Mouse (Mus musculus): ENCODE results near the gene Pdzd8. TPM values are rescaled to one million over a fixed set of nuclear protein-coding genes. Genes with fewer than 3 reads are reported as not detected.

Gene Pdzd8
- polyA plus RNA-seq, 1 experiment from 2014 or later: 16.5 TPM

GRCm38 (mm10) chr19:59363666-59364065 lies 18.1 kb upstream of the Pdzd8 start:
- no peak overlapping the region for H3K9ac ChIP-seq
- H3K27ac ChIP-seq (ENCODE audit: low read depth): no peak overlapping the region
- no peaks in the 10 kb centered on the region for H3K4me1 ChIP-seq (ENCODE audit: insufficient read depth)
- H3K4me2 ChIP-seq: no peak overlapping the region
- no peak for TF ChIP-seq CTCF (IDR thresholded peaks at IDR 0.05; ENCODE audit: low read depth)
- H3K9me3 ChIP-seq (ENCODE audit: low read depth, low read length): no peaks in the 10 kb centered on the region
- no peaks in the 10 kb centered on the region for H3K36me3 ChIP-seq (ENCODE audit: insufficient read depth)
- H3K4me3 ChIP-seq (ENCODE audit: low read depth, low read length): no peak overlapping the region
- no peak for DNase-seq
- 75% methylated on average over 3 of the region's 3 CpGs for WGBS
- ATAC-seq (ENCODE audit: insufficient read depth): no peak
- no peaks in the 10 kb centered on the region for H3K27me3 ChIP-seq (ENCODE audit: insufficient read depth, low read length)

- TF ChIP-seq CTCF (IDR thresholded peaks at IDR 0.05; ENCODE audit: low read depth): no peak
- Histone ChIP-seq H3K9me3 (ENCODE audit: low read depth, low read length) (no peaks in the 10 kb centered on the region), H3K9ac (no peak overlapping the region), H3K4me3 (ENCODE audit: low read depth, low read length) (no peak overlapping the region), H3K36me3 (ENCODE audit: insufficient read depth) (no peaks in the 10 kb centered on the region), H3K27ac (ENCODE audit: low read depth) (no peak overlapping the region), H3K27me3 (ENCODE audit: insufficient read depth, low read length) (no peaks in the 10 kb centered on the region), H3K4me2 (no peak overlapping the region), H3K4me1 (ENCODE audit: insufficient read depth) (no peaks in the 10 kb centered on the region)
- DNase-seq (no peak), ATAC-seq (ENCODE audit: insufficient read depth) (no peak)
- 69% methylated on average over 6 of the region's 6 CpGs for WGBS
Observed at GRCm38 (mm10) chr19:59362646-59363045, 17.1 kb upstream of the Pdzd8 start.

DNA sequence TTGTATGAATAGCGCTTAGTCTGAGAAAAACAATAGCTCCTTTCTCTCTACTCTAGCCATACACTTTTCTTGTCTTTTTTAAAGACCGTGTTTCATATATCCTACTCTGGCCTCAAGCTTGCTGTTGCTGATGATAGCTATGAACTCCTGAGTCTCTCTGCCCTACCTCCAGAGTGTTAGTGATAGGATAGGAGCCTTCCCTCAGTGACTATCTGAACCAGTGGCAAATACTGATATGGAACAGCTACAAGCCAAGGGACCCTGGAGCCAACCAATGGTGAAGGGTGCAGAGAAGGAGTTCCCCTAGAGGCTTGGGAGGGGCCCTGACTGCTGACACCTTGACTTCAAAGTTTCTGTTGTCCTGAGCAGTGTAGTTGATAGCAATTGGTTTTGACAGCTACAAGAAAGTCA lies 14.9 kb upstream of the Pdzd8 start:
- Histone ChIP-seq H3K36me3 (ENCODE audit: insufficient read depth) (no peaks in the 10 kb centered on the region), H3K4me3 (ENCODE audit: low read depth, low read length) (no peak overlapping the region), H3K4me2 (no peak overlapping the region), H3K4me1 (ENCODE audit: insufficient read depth) (no peaks in the 10 kb centered on the region), H3K27me3 (ENCODE audit: insufficient read depth, low read length) (no peaks in the 10 kb centered on the region), H3K9ac (no peak overlapping the region), H3K27ac (ENCODE audit: low read depth) (no peak overlapping the region), H3K9me3 (ENCODE audit: low read depth, low read length) (no peaks in the 10 kb centered on the region)
- WGBS: 75% methylated on average over 2 of the region's 2 CpGs
- DNase-seq (no peak), ATAC-seq (ENCODE audit: insufficient read depth) (no peak; the same call in 1 of the 2 replicates)
- no peak for TF ChIP-seq CTCF (IDR thresholded peaks at IDR 0.05; ENCODE audit: low read depth)

DNA sequence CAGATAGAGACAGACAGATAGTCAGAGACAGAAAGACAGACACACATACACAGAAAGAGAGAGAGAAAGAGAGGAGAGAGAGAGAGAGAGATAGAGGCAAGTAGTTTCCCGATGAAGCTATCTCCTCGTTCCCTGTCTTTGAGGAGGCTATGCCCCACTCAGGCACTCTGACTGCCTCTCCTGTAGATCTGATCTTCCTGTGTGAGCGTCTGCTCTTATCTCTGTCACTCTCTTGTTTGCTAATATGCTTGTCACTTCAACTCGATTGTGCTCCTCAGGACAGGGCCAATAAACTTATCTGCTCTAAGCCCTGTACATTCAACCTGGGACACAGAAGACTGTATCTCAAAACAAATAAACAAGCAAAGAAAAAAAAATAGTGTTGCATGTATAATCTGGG lies 13.6 kb upstream of the Pdzd8 start:
- DNase-seq (no peak), ATAC-seq (ENCODE audit: insufficient read depth) (no peak)
- 31% methylated on average over 4 of the region's 4 CpGs for WGBS
- H3K27me3 ChIP-seq (ENCODE audit: insufficient read depth, low read length): no peaks in the 10 kb centered on the region
- H3K9me3 ChIP-seq (ENCODE audit: low read depth, low read length): no peaks in the 10 kb centered on the region
- no peak overlapping the region for H3K27ac ChIP-seq (ENCODE audit: low read depth)
- no peaks in the 10 kb centered on the region for H3K36me3 ChIP-seq (ENCODE audit: insufficient read depth)
- no peak overlapping the region for H3K4me2 ChIP-seq
- no peak overlapping the region for H3K9ac ChIP-seq
- H3K4me3 ChIP-seq (ENCODE audit: low read depth, low read length): no peak overlapping the region
- no peak for TF ChIP-seq CTCF (IDR thresholded peaks at IDR 0.05; ENCODE audit: low read depth)
- no peaks in the 10 kb centered on the region for H3K4me1 ChIP-seq (ENCODE audit: insufficient read depth)

GRCm38 (mm10) chr19:59357878-59358277 lies 12.3 kb upstream of the Pdzd8 start:
- no peaks in the 10 kb centered on the region for H3K27me3 ChIP-seq (ENCODE audit: insufficient read depth, low read length)
- TF ChIP-seq CTCF (IDR thresholded peaks at IDR 0.05; ENCODE audit: low read depth): no peak

DNA sequence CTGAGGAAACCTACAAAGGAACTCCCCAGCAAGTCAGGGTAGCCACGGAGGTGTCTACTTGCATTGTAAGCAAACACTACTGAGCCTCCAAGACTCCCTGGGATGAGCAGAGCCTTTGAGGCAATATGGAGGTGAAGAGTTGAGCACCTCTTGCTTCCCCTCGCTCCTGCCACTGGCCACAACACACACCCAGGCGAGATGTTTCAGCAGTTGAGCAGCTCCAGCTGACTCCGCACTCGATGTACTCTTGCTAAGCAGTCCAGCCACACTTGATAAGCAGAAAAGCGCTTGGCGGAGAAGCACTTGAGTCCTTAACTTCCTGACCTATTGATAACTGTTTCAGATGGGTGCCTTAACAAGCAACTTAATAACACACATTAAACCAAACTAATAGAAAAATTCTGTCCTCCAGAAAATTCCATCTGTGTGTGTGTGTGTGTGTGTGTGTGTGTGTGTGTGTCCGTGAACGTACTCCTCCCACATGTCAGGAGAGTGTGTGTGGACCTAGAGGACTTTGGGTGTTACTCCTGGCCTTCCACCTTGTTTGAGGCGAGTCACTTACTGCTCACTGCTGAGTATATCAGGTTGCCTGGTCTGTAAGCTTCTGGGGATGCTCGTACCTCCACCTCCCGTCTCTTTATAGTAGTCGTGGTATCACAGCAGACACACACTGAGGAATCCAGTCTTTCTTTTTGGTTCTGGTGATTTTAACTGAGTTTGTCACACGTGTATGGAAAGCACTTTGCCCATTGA lies 11.4 kb upstream of the Pdzd8 start:
- WGBS: 50% methylated on average over 14 of the region's 14 CpGs
- no peaks in the 10 kb centered on the region for H3K4me1 ChIP-seq (ENCODE audit: insufficient read depth)
- H3K4me3 ChIP-seq (ENCODE audit: low read depth, low read length): no peak overlapping the region
- no peaks in the 10 kb centered on the region for H3K27me3 ChIP-seq (ENCODE audit: insufficient read depth, low read length)
- H3K9me3 ChIP-seq (ENCODE audit: low read depth, low read length): no peaks in the 10 kb centered on the region
- H3K9ac ChIP-seq: no peak overlapping the region
- H3K36me3 ChIP-seq (ENCODE audit: insufficient read depth): no peaks in the 10 kb centered on the region
- DNase-seq (no peak), ATAC-seq (ENCODE audit: insufficient read depth) (no peak)
- no peak overlapping the region for H3K4me2 ChIP-seq
- TF ChIP-seq CTCF (IDR thresholded peaks at IDR 0.05; ENCODE audit: low read depth): no peak
- H3K27ac ChIP-seq (ENCODE audit: low read depth): no peak overlapping the region

More at GRCm38 (mm10) chr19:59357878-59358277, 12.3 kb upstream of the Pdzd8 start:
- Histone ChIP-seq H3K4me3 (ENCODE audit: low read depth, low read length) (no peak overlapping the region), H3K4me2 (no peak overlapping the region), H3K9me3 (ENCODE audit: low read depth, low read length) (no peaks in the 10 kb centered on the region), H3K9ac (no peak overlapping the region), H3K27ac (ENCODE audit: low read depth) (no peak overlapping the region), H3K36me3 (ENCODE audit: insufficient read depth) (no peaks in the 10 kb centered on the region), H3K4me1 (ENCODE audit: insufficient read depth) (no peaks in the 10 kb centered on the region)
- 74% methylated on average over 4 of the region's 4 CpGs for WGBS
- ATAC-seq (ENCODE audit: insufficient read depth) (no peak), DNase-seq (no peak)

DNA sequence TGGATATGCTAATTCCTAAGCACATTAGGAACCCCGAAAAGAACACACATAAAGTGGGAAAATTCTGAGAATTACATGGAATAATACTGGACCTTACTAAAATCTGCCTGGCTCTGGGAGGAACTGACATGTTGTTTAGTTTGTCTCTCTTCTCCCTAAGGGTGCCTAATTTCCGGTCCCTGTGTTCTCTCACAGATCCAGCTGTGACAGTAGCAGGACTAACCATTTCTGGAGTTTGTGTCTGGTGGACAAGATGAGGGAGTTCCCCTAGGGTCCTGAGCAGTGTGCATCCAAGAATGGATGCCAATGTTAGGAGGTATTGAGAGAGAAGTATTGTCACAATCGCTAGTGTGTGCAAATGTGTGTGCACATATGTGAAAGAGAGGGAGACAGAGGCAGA lies 10.8 kb upstream of the Pdzd8 start:
- no peak for TF ChIP-seq CTCF (IDR thresholded peaks at IDR 0.05; ENCODE audit: low read depth)
- DNase-seq (no peak), ATAC-seq (ENCODE audit: insufficient read depth) (no peak)
- H3K9ac ChIP-seq: no peak overlapping the region
- H3K9me3 ChIP-seq (ENCODE audit: low read depth, low read length): no peaks in the 10 kb centered on the region
- H3K4me3 ChIP-seq (ENCODE audit: low read depth, low read length): no peak overlapping the region
- no peaks in the 10 kb centered on the region for H3K36me3 ChIP-seq (ENCODE audit: insufficient read depth)
- 83% methylated on average over 3 of the region's 3 CpGs for WGBS
- no peaks in the 10 kb centered on the region for H3K27me3 ChIP-seq (ENCODE audit: insufficient read depth, low read length)
- no peak overlapping the region for H3K27ac ChIP-seq (ENCODE audit: low read depth)
- H3K4me2 ChIP-seq: no peak overlapping the region
- no peaks in the 10 kb centered on the region for H3K4me1 ChIP-seq (ENCODE audit: insufficient read depth)

All from lung, embryonic 14.5 days (tissue).